Mouse (Mus musculus) kidney, adult 2 months (tissue): ENCODE results near the gene Jade2.

ENCODE experiments used
- CTCF ChIP-seq: fragments of 200-500 bp; conservative IDR thresholded peaks from 2 replicates; pipeline ENCODE4 v1.5.1; 2011; ENCODE audit warnings: low read depth, mild to moderate bottlenecking, control low read depth, low read length, moderate library complexity, mixed read lengths; ENCODE audit not compliant: insufficient read depth, insufficient read length
- POLR2A ChIP-seq: fragments of 200-500 bp; IDR thresholded peaks from one replicate; pipeline ENCODE4 v1.6.1; 2011; ENCODE audit warnings: low read depth, low read length, control low read depth

DNA sequence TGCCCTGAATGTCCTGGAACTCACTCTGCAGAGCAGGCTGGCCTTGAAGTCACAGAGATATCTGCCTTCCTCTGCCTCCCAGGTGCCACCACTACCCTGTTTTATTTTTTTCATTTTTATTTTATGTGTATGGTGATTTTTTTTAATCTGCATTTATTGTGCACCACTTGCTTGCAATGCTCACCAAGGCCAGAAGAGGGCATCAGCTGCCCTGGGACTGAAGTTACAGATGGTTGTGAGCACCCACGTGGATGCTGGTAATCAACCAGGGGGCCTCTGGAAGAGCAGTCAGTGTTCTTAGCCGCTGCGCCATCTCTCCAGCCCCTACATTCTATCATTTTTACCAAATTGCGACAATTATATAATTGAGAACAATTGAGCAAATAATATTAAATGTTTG, 46.2 kb downstream of the Jade2 start:
- TF ChIP-seq POLR2A (no peak), CTCF (peak; percentile 37)
